Mouse (Mus musculus): ENCODE data around the gene Gm49392. TPM values are rescaled to one million over a fixed set of nuclear protein-coding genes. Genes with fewer than 3 reads are reported as not detected.

Gene Gm49392
- total and polyA plus RNA-seq, 2 experiments from 2014 or later: not detected

DNA sequence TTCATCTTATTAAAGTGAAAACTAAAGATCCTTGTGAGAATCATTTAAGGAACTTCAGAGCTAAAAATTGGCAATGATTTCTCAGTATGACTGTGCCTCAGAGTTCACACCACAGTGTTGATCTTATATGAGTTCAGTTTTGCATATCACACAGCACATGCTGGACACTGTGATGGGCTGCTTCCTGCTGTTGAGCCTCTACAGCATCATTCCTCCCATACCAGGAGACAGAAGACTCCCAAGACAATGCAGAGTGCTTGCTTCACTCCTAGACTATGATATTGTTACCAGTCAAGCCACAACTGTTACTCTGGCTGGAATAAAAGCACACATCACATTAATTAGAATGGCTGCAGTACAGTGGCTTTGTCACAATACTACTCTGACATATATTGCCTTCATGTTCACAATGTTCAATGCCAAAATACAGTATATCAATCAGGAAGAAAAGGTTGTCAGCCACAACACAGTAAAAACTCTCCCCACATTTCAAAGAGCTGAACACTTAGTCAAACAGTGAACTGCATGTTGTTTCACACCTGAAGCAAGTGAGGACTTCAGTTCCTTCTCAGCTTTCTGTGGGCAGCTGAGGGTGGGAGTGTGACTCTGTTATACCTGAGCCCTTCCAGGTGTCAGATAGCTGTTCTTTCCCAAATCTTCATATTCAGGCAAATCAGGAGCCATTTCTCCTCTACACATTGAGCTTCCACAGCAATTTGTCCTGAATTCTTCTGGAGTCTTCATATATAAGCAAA is 1.1 kb downstream of the Gm49392 start:
- no peak overlapping the region for H3K4me3 ChIP-seq (ENCODE audit: low read depth, low read length)
- no peak overlapping the region for H3K4me2 ChIP-seq (ENCODE audit: low read depth, low read length, poor library complexity, severe bottlenecking)
- H3K27me3 ChIP-seq (ENCODE audit: insufficient read depth, low read length): no peaks in the 10 kb centered on the region
- DNase-seq (ENCODE audit: low spot score): no peak
- ATAC-seq (ENCODE audit: low FRiP score): no peak
- no peak overlapping the region for H3K27ac ChIP-seq (ENCODE audit: low read depth, low read length)
- no peaks in the 10 kb centered on the region for H3K4me1 ChIP-seq (ENCODE audit: insufficient read depth, low read length)
- no peak overlapping the region for H3K9ac ChIP-seq (replicated peaks; ENCODE audit: low read length, poor library complexity, severe bottlenecking)
- H3K9me3 ChIP-seq (ENCODE audit: low read length): peaks cover 4% of the 10 kb centered on the region; the same call in 1 of the 2 replicates
- H3K36me3 ChIP-seq (ENCODE audit: insufficient read depth, low read length): no peaks in the 10 kb centered on the region
- no peak for TF ChIP-seq CTCF (IDR thresholded peaks at IDR 0.05)

- H3K4me2 ChIP-seq (ENCODE audit: low read depth, low read length, poor library complexity, severe bottlenecking): no peak overlapping the region
- no peak for DNase-seq (ENCODE audit: low spot score)
- 92% methylated on average over 1 of the region's 1 CpGs for WGBS
- no peak overlapping the region for H3K4me3 ChIP-seq (ENCODE audit: low read depth, low read length)
- no peaks in the 10 kb centered on the region for H3K9me3 ChIP-seq (ENCODE audit: low read length)
- H3K27me3 ChIP-seq (ENCODE audit: insufficient read depth, low read length): no peaks in the 10 kb centered on the region
- no peak for TF ChIP-seq CTCF (IDR thresholded peaks at IDR 0.05)
- no peaks in the 10 kb centered on the region for H3K4me1 ChIP-seq (ENCODE audit: insufficient read depth, low read length)
- H3K36me3 ChIP-seq (ENCODE audit: insufficient read depth, low read length): no peaks in the 10 kb centered on the region
- no peak overlapping the region for H3K9ac ChIP-seq (replicated peaks; ENCODE audit: low read length, poor library complexity, severe bottlenecking)
- ATAC-seq (ENCODE audit: low FRiP score): no peak
- no peak overlapping the region for H3K27ac ChIP-seq (ENCODE audit: low read depth, low read length)
Measured at GRCm38 (mm10) chr13:60892301-60892700, 4.4 kb downstream of the Gm49392 start.

- no peaks in the 10 kb centered on the region for H3K9me3 ChIP-seq (ENCODE audit: low read length)
- TF ChIP-seq CTCF (IDR thresholded peaks at IDR 0.05): no peak
- H3K36me3 ChIP-seq (ENCODE audit: insufficient read depth, low read length): no peaks in the 10 kb centered on the region
- H3K4me3 ChIP-seq (ENCODE audit: low read depth, low read length): no peak within 1 kb of the TSS
- DNase-seq (ENCODE audit: low spot score): no peak
- no peak within 1 kb of the TSS for H3K27ac ChIP-seq (ENCODE audit: low read depth, low read length)
- no peaks in the 10 kb centered on the region for H3K4me1 ChIP-seq (ENCODE audit: insufficient read depth, low read length)
- no peak within 1 kb of the TSS for H3K9ac ChIP-seq (replicated peaks; ENCODE audit: low read length, poor library complexity, severe bottlenecking)
- no peaks in the 10 kb centered on the region for H3K27me3 ChIP-seq (ENCODE audit: insufficient read depth, low read length)
- no peak for ATAC-seq (ENCODE audit: low FRiP score)
- WGBS: 57% methylated on average over 1 of the region's 1 CpGs
- no peak within 1 kb of the TSS for H3K4me2 ChIP-seq (ENCODE audit: low read depth, low read length, poor library complexity, severe bottlenecking)
Measured at GRCm38 (mm10) chr13:60864281-60864680, 32.4 kb downstream of the Gm49392 start, which contains the start of gene 4930486L24Rik. Gene 4930486L24Rik (minus strand): TSS chr13:60864475.

DNA sequence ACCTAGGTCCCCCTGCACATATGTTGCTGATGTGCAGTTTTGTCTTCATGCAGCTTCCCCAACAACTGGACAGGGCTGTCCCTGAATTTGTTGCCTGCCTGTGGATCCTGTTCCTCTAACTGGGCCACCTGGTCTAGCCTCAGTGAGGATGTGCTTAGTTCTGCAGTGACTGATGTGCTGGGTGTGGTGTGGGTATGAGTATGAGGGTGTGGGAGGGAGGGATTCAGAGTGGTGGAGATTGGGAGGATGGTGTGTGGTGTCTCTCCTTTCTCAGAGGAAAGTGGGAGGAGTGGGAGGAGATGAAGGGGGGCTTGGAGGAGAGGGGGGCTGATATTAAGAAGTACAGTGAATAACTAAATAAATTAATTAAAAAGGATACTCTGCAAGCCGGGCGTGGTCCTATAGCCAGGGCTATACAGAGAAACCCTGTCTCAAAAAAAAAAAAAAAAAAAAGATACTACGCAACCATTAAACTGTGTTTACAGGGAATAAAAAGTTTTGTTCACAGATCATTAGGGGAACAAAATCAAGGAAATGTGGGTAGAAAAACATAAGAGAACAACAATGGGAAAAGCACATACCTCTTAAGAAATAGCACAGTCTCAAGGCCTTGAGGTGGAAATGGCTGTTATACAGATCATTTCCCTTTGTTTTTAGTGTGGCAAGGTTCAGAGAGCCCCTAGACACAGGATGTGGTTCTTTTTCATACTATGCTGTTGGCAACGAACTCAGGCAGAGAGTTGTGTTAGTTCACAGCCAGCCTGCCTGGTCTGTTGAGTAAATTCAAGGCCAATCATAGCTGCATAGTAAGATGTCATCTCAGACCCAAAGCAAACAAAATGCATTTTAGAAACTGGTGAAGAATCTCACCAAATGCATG is 48.2 kb downstream of the Gm49392 start:
- H3K36me3 ChIP-seq (ENCODE audit: insufficient read depth, low read length): no peaks in the 10 kb centered on the region
- ATAC-seq (ENCODE audit: low FRiP score): no peak
- H3K4me1 ChIP-seq (ENCODE audit: insufficient read depth, low read length): no peaks in the 10 kb centered on the region
- TF ChIP-seq CTCF (IDR thresholded peaks at IDR 0.05): no peak
- no peak for DNase-seq (ENCODE audit: low spot score)
- no peak overlapping the region for H3K9ac ChIP-seq (replicated peaks; ENCODE audit: low read length, poor library complexity, severe bottlenecking)
- H3K4me3 ChIP-seq (ENCODE audit: low read depth, low read length): no peak overlapping the region
- H3K4me2 ChIP-seq (ENCODE audit: low read depth, low read length, poor library complexity, severe bottlenecking): no peak overlapping the region
- no peaks in the 10 kb centered on the region for H3K27me3 ChIP-seq (ENCODE audit: insufficient read depth, low read length)
- H3K27ac ChIP-seq (ENCODE audit: low read depth, low read length): no peak overlapping the region
- H3K9me3 ChIP-seq (ENCODE audit: low read length): no peaks in the 10 kb centered on the region
- 82% methylated on average over 4 of the region's 4 CpGs for WGBS

DNA sequence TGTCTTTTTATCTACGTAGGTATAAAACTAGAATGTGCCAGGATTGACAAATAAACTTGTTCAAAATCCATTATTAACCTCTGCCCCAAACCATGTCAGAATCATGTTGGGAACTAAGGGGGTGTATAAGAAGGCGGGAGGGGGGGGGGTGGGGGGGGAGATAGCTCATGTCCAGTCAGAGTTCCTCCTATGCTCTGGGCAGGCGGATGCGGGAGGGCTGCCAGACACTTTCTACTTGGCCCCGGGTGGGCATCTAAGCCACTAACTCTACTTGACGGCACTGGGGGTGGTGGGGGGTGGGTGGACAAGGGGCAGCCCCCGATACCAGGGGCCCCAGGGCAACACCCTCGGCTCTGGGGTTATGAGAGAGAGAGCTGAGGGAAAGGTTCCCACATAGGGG is 53.5 kb downstream of the Gm49392 start:
- no peaks in the 10 kb centered on the region for H3K27me3 ChIP-seq (ENCODE audit: insufficient read depth, low read length)
- H3K4me3 ChIP-seq (ENCODE audit: low read depth, low read length): no peak overlapping the region
- TF ChIP-seq CTCF (IDR thresholded peaks at IDR 0.05): no peak
- WGBS: 79% methylated on average over 8 of the region's 8 CpGs
- no peak for DNase-seq (ENCODE audit: low spot score)
- H3K9ac ChIP-seq (replicated peaks; ENCODE audit: low read length, poor library complexity, severe bottlenecking): no peak overlapping the region
- no peaks in the 10 kb centered on the region for H3K4me1 ChIP-seq (ENCODE audit: insufficient read depth, low read length)
- H3K4me2 ChIP-seq (ENCODE audit: low read depth, low read length, poor library complexity, severe bottlenecking): no peak overlapping the region
- H3K9me3 ChIP-seq (ENCODE audit: low read length): no peaks in the 10 kb centered on the region
- H3K36me3 ChIP-seq (ENCODE audit: insufficient read depth, low read length): no peaks in the 10 kb centered on the region
- ATAC-seq (ENCODE audit: low FRiP score): no peak
- H3K27ac ChIP-seq (ENCODE audit: low read depth, low read length): no peak overlapping the region

DNA sequence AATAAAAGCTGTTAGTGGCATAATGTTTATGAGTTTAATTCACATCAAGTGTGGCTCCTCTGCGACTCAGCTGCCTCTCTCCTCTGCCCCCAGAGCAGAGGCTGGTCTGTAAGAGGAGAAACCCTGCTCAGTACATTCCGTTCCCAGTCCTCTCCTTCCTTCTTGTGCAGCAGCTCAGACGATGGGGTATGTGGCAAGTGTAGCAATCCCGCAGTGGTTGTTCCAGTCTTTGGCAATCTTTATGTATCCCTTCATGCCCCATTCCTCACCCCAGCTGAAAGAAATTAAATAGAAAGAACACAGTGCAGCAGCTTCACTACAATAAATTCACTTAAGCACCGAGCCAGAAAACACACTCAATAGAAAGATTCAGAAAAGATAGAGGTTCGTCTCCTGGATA is 54.0 kb downstream of the Gm49392 start:
- no peak overlapping the region for H3K4me3 ChIP-seq (ENCODE audit: low read depth, low read length)
- H3K9ac ChIP-seq (replicated peaks; ENCODE audit: low read length, poor library complexity, severe bottlenecking): no peak overlapping the region
- 86% methylated on average over 6 of the region's 6 CpGs for WGBS
- H3K4me1 ChIP-seq (ENCODE audit: insufficient read depth, low read length): no peaks in the 10 kb centered on the region
- DNase-seq (ENCODE audit: low spot score) (peak; percentile 4), ATAC-seq (ENCODE audit: low FRiP score) (no peak)
- no peak overlapping the region for H3K27ac ChIP-seq (ENCODE audit: low read depth, low read length)
- no peaks in the 10 kb centered on the region for H3K27me3 ChIP-seq (ENCODE audit: insufficient read depth, low read length)
- no peak for TF ChIP-seq CTCF (IDR thresholded peaks at IDR 0.05)
- H3K9me3 ChIP-seq (ENCODE audit: low read length): no peaks in the 10 kb centered on the region
- no peak overlapping the region for H3K4me2 ChIP-seq (ENCODE audit: low read depth, low read length, poor library complexity, severe bottlenecking)
- no peaks in the 10 kb centered on the region for H3K36me3 ChIP-seq (ENCODE audit: insufficient read depth, low read length)

Data from midbrain, postnatal 0 days (tissue).